Mouse (Mus musculus): Measurements from ENCODE around the gene Ist1. TPM values are rescaled to one million over a fixed set of nuclear protein-coding genes. Genes with fewer than 3 reads are reported as not detected.

The Ist1 gene
- polyA plus RNA-seq, 1 experiment from 2014 or later, result 153 TPM

GRCm38 (mm10) chr8:109681535-109681934 is 11.5 kb downstream of the Ist1 start:
- Histone ChIP-seq H3K4me3 (replicated peaks) (no peak overlapping the region), H3K4me1 (no peaks in the 10 kb centered on the region), H3K9ac (no peak overlapping the region), H3K9me3 (replicated peaks) (no peaks in the 10 kb centered on the region), H3K4me2 (replicated peaks) (no peak overlapping the region), H3K27me3 (no peaks in the 10 kb centered on the region), H3K27ac (replicated peaks) (no peak overlapping the region), H3K36me3 (peaks cover 66% of the 10 kb centered on the region)
- 72% methylated on average over 3 of the region's 3 CpGs for WGBS
- no peak for ATAC-seq (ENCODE audit: insufficient number of reproducible peaks, low FRiP score, low TSS enrichment, low read depth)

- H3K4me3 ChIP-seq (replicated peaks), result no peak overlapping the region
- no peaks in the 10 kb centered on the region for H3K4me1 ChIP-seq
- H3K9me3 ChIP-seq (replicated peaks), result no peaks in the 10 kb centered on the region
- H3K4me2 ChIP-seq (replicated peaks), result no peak overlapping the region
- H3K27ac ChIP-seq (replicated peaks), result peak overlapping the region; percentile 68
- H3K9ac ChIP-seq, result no peak overlapping the region
- no peaks in the 10 kb centered on the region for H3K27me3 ChIP-seq
- H3K36me3 ChIP-seq, result peaks cover 93% of the 10 kb centered on the region
- peak; percentile 78; the same call in 1 of the 2 replicates for ATAC-seq (ENCODE audit: insufficient number of reproducible peaks, low FRiP score, low TSS enrichment, low read depth)
- 72% methylated on average over 9 of the region's 9 CpGs for WGBS
These were observed 17.0 kb downstream of the Ist1 start for GRCm38 (mm10) chr8:109675896-109676643.

GRCm38 (mm10) chr8:109673596-109673995 is 19.5 kb downstream of the Ist1 start:
- H3K4me3 ChIP-seq (replicated peaks), result no peak overlapping the region
- no peak overlapping the region for H3K27ac ChIP-seq (replicated peaks)
- no peak for ATAC-seq (ENCODE audit: insufficient number of reproducible peaks, low FRiP score, low TSS enrichment, low read depth)
- H3K9me3 ChIP-seq (replicated peaks), result no peaks in the 10 kb centered on the region
- peaks cover 97% of the 10 kb centered on the region for H3K36me3 ChIP-seq
- no peaks in the 10 kb centered on the region for H3K4me1 ChIP-seq
- no peak overlapping the region for H3K9ac ChIP-seq
- H3K4me2 ChIP-seq (replicated peaks), result no peak overlapping the region
- WGBS, result 65% methylated on average over 2 of the region's 2 CpGs
- no peaks in the 10 kb centered on the region for H3K27me3 ChIP-seq

- Histone ChIP-seq H3K4me3 (replicated peaks) (no peak overlapping the region), H3K27ac (replicated peaks) (no peak overlapping the region), H3K36me3 (peaks cover 93% of the 10 kb centered on the region), H3K9me3 (replicated peaks) (no peaks in the 10 kb centered on the region), H3K4me2 (replicated peaks) (no peak overlapping the region), H3K27me3 (no peaks in the 10 kb centered on the region), H3K4me1 (no peaks in the 10 kb centered on the region), H3K9ac (no peak overlapping the region)
- ATAC-seq (ENCODE audit: insufficient number of reproducible peaks, low FRiP score, low TSS enrichment, low read depth), result no peak
- WGBS, result 88% methylated on average over 5 of the region's 5 CpGs
These were observed 20.4 kb downstream of the Ist1 start for GRCm38 (mm10) chr8:109672656-109673055.

GRCm38 (mm10) chr8:109666616-109667015 is 26.4 kb downstream of the Ist1 start:
- Histone ChIP-seq H3K27ac (replicated peaks) (no peak overlapping the region), H3K9me3 (replicated peaks) (no peaks in the 10 kb centered on the region), H3K4me3 (replicated peaks) (no peak overlapping the region), H3K4me2 (replicated peaks) (no peak overlapping the region), H3K4me1 (no peaks in the 10 kb centered on the region), H3K9ac (no peak overlapping the region), H3K27me3 (no peaks in the 10 kb centered on the region), H3K36me3 (peaks cover 41% of the 10 kb centered on the region)
- WGBS, result 75% methylated on average over 5 of the region's 5 CpGs
- ATAC-seq (ENCODE audit: insufficient number of reproducible peaks, low FRiP score, low TSS enrichment, low read depth), result no peak; the same call in 1 of the 2 replicates

- ATAC-seq (ENCODE audit: insufficient number of reproducible peaks, low FRiP score, low TSS enrichment, low read depth), result no peak
- no peak overlapping the region for H3K4me2 ChIP-seq (replicated peaks)
- H3K4me1 ChIP-seq, result no peaks in the 10 kb centered on the region
- no peak overlapping the region for H3K4me3 ChIP-seq (replicated peaks)
- H3K27ac ChIP-seq (replicated peaks), result no peak overlapping the region
- 71% methylated on average over 3 of the region's 3 CpGs for WGBS
- no peaks in the 10 kb centered on the region for H3K27me3 ChIP-seq
- H3K36me3 ChIP-seq, result 0 out of 2 replicates have a peak, but pooled peaks cover 5% of the 10 kb centered on the region
- no peaks in the 10 kb centered on the region for H3K9me3 ChIP-seq (replicated peaks)
- no peak overlapping the region for H3K9ac ChIP-seq
These were observed 30.7 kb downstream of the Ist1 start for GRCm38 (mm10) chr8:109662328-109662727.

- H3K4me1 ChIP-seq, result no peaks in the 10 kb centered on the region
- no peak overlapping the region for H3K27ac ChIP-seq (replicated peaks)
- ATAC-seq (ENCODE audit: insufficient number of reproducible peaks, low FRiP score, low TSS enrichment, low read depth), result no peak
- no peak overlapping the region for H3K4me3 ChIP-seq (replicated peaks)
- no peaks in the 10 kb centered on the region for H3K27me3 ChIP-seq
- no peak overlapping the region for H3K4me2 ChIP-seq (replicated peaks)
- no peak overlapping the region for H3K9ac ChIP-seq
- H3K9me3 ChIP-seq (replicated peaks), result no peaks in the 10 kb centered on the region
- no peaks in the 10 kb centered on the region for H3K36me3 ChIP-seq
- WGBS, result 87% methylated on average over 3 of the region's 3 CpGs
These were observed 36.2 kb downstream of the Ist1 start for GRCm38 (mm10) chr8:109656860-109657259.

- H3K4me1 ChIP-seq, result 0 out of 2 replicates have a peak, but pooled peaks cover 3% of the 10 kb centered on the region
- H3K27me3 ChIP-seq, result no peaks in the 10 kb centered on the region
- H3K4me3 ChIP-seq (replicated peaks), result no peak overlapping the region
- no peak for ATAC-seq (ENCODE audit: insufficient number of reproducible peaks, low FRiP score, low TSS enrichment, low read depth)
- no peak overlapping the region for H3K27ac ChIP-seq (replicated peaks)
- no peaks in the 10 kb centered on the region for H3K36me3 ChIP-seq
- no peak overlapping the region for H3K9ac ChIP-seq
- no peak overlapping the region for H3K4me2 ChIP-seq (replicated peaks)
- WGBS, result 66% methylated on average over 10 of the region's 10 CpGs
- no peaks in the 10 kb centered on the region for H3K9me3 ChIP-seq (replicated peaks)
These were observed 42.3 kb downstream of the Ist1 start for GRCm38 (mm10) chr8:109650801-109651200.

GRCm38 (mm10) chr8:109648469-109648868 is 44.6 kb downstream of the Ist1 start:
- Histone ChIP-seq H3K27ac (replicated peaks) (no peak overlapping the region), H3K4me1 (0 out of 2 replicates have a peak, but pooled peaks cover 3% of the 10 kb centered on the region), H3K9ac (no peak overlapping the region), H3K27me3 (no peaks in the 10 kb centered on the region), H3K4me3 (replicated peaks) (no peak overlapping the region), H3K36me3 (no peaks in the 10 kb centered on the region), H3K9me3 (replicated peaks) (no peaks in the 10 kb centered on the region), H3K4me2 (replicated peaks) (no peak overlapping the region)
- ATAC-seq (ENCODE audit: insufficient number of reproducible peaks, low FRiP score, low TSS enrichment, low read depth), result no peak
- 73% methylated on average over 7 of the region's 7 CpGs for WGBS

GRCm38 (mm10) chr8:109647331-109647730 is 45.7 kb downstream of the Ist1 start:
- H3K4me1 ChIP-seq, result 0 out of 2 replicates have a peak, but pooled peaks cover 3% of the 10 kb centered on the region
- H3K4me2 ChIP-seq (replicated peaks), result no peak overlapping the region
- ATAC-seq (ENCODE audit: insufficient number of reproducible peaks, low FRiP score, low TSS enrichment, low read depth), result no peak
- H3K4me3 ChIP-seq (replicated peaks), result no peak overlapping the region
- H3K36me3 ChIP-seq, result no peaks in the 10 kb centered on the region
- no peak overlapping the region for H3K27ac ChIP-seq (replicated peaks)
- 29% methylated on average over 11 of the region's 11 CpGs for WGBS
- no peak overlapping the region for H3K9ac ChIP-seq
- no peaks in the 10 kb centered on the region for H3K27me3 ChIP-seq
- no peaks in the 10 kb centered on the region for H3K9me3 ChIP-seq (replicated peaks)

GRCm38 (mm10) chr8:109641236-109641635 is 51.8 kb downstream of the Ist1 start:
- no peaks in the 10 kb centered on the region for H3K36me3 ChIP-seq
- H3K9ac ChIP-seq, result no peak overlapping the region
- no peak overlapping the region for H3K4me2 ChIP-seq (replicated peaks)
- no peaks in the 10 kb centered on the region; the same call in 1 of the 2 replicates for H3K27me3 ChIP-seq
- H3K27ac ChIP-seq (replicated peaks), result no peak overlapping the region
- H3K4me1 ChIP-seq, result no peaks in the 10 kb centered on the region
- 66% methylated on average over 5 of the region's 5 CpGs for WGBS
- H3K9me3 ChIP-seq (replicated peaks), result no peaks in the 10 kb centered on the region
- no peak for ATAC-seq (ENCODE audit: insufficient number of reproducible peaks, low FRiP score, low TSS enrichment, low read depth)
- H3K4me3 ChIP-seq (replicated peaks), result no peak overlapping the region

- Histone ChIP-seq H3K9ac (no peak overlapping the region), H3K4me3 (replicated peaks) (no peak overlapping the region), H3K4me2 (replicated peaks) (no peak overlapping the region), H3K36me3 (no peaks in the 10 kb centered on the region), H3K27me3 (no peaks in the 10 kb centered on the region; the same call in 1 of the 2 replicates), H3K4me1 (no peaks in the 10 kb centered on the region), H3K27ac (replicated peaks) (no peak overlapping the region), H3K9me3 (replicated peaks) (no peaks in the 10 kb centered on the region)
- WGBS, result 52% methylated on average over 7 of the region's 7 CpGs
- no peak for ATAC-seq (ENCODE audit: insufficient number of reproducible peaks, low FRiP score, low TSS enrichment, low read depth)
These were observed 52.6 kb downstream of the Ist1 start for GRCm38 (mm10) chr8:109640410-109640809.

Measured in embryonic facial prominence, embryonic 15.5 days (tissue).